Comparison of ENCODE assay signal across 8 mouse cellular contexts in genomic region chr19:44293769-44294551, GRCm38 (mm10). TPM values are rescaled to one million over a fixed set of nuclear protein-coding genes. Genes with fewer than 3 reads are reported as not detected.
DNase-seq lines count a peak whose midpoint lies in the region; ATAC-seq and TF ChIP-seq lines count a peak whose summit lies in the region.

No protein-coding gene starts in this region.

- H3K4me2 ChIP-seq in forebrain, embryonic 15.5 days (replicated peaks), result peak overlapping the region; percentile 96
- H3K4me2 ChIP-seq in neural tube, embryonic 15.5 days, result peak overlapping the region; percentile 99

- WGBS in forebrain, embryonic 15.5 days, result under 1% methylated on average over 31 of the region's 31 CpGs
- under 1% methylated on average over 31 of the region's 31 CpGs for WGBS in neural tube, embryonic 15.5 days

- H3K9ac ChIP-seq in forebrain, embryonic 15.5 days (replicated peaks), result peak overlapping the region; percentile 92
- H3K9ac ChIP-seq in neural tube, embryonic 15.5 days (replicated peaks), result peak overlapping the region; percentile 92

- no peaks in the 10 kb centered on the region for H3K27me3 ChIP-seq in G1E (ENCODE audit: insufficient read depth, low read length)
- no peaks in the 10 kb centered on the region for H3K27me3 ChIP-seq in forebrain, embryonic 15.5 days
- H3K27me3 ChIP-seq in neural tube, embryonic 15.5 days (replicated peaks), result no peaks in the 10 kb centered on the region

- ATAC-seq in G1E (ENCODE audit: extremely low read depth, insufficient number of reproducible peaks, low FRiP score, poor library complexity, severe bottlenecking), result peak; percentile 83
- ATAC-seq in forebrain, embryonic 15.5 days (replicated peaks), result peak; percentile 98
- ATAC-seq in neural tube, embryonic 15.5 days (ENCODE audit: low FRiP score), result peak; percentile 98

- peak overlapping the region; percentile 99 for H3K27ac ChIP-seq in forebrain, embryonic 15.5 days (replicated peaks)
- H3K27ac ChIP-seq in neural tube, embryonic 15.5 days (replicated peaks), result peak overlapping the region; percentile 99

- peak overlapping the region; percentile 75 for H3K4me3 ChIP-seq in G1E (ENCODE audit: low read depth, low read length)
- peak overlapping the region; percentile 78 for H3K4me3 ChIP-seq in forebrain, embryonic 15.5 days
- peak overlapping the region; percentile 76 for H3K4me3 ChIP-seq in neural tube, embryonic 15.5 days (replicated peaks)

- H3K9me3 ChIP-seq in G1E (replicated peaks), result no peaks in the 10 kb centered on the region
- no peaks in the 10 kb centered on the region for H3K9me3 ChIP-seq in forebrain, embryonic 15.5 days
- H3K9me3 ChIP-seq in neural tube, embryonic 15.5 days (replicated peaks), result no peaks in the 10 kb centered on the region

- DNase-seq in G1E (ENCODE audit: low spot score), result peak; percentile 95
- DNase-seq in cerebellum, adult 11-12 months, result peak; percentile 98
- peak; percentile 81 for DNase-seq in heart, postnatal 25 days (ENCODE audit: low spot score)
- DNase-seq in layer of hippocampus, adult 18-20 months (ENCODE audit: low spot score in 2 of 2), result peak; percentile 94 to 98
- DNase-seq in lung, adult 18-20 months, result peak; percentile 92 to 93
- peak; percentile 93 for DNase-seq in testis, postnatal 10 days (ENCODE audit: low spot score)

- TF ChIP-seq CTCF in G1E (IDR thresholded peaks at IDR 0.05; ENCODE audit: low read depth, low read length), result no peak

- peaks cover 68% of the 10 kb centered on the region for H3K4me1 ChIP-seq in G1E (ENCODE audit: insufficient read depth, low read depth, low read length)
- H3K4me1 ChIP-seq in forebrain, embryonic 15.5 days, result peaks cover 52% of the 10 kb centered on the region
- H3K4me1 ChIP-seq in neural tube, embryonic 15.5 days, result peaks cover 61% of the 10 kb centered on the region

- intact Hi-C loops in heart, postnatal 25 days (cut with DNase I), result loop anchor here (2.0 to 10.0 kb wide), 2 partner anchors 99 to 129 kb away; no protein-coding TSS in a partner anchor

- peaks cover 43% of the 10 kb centered on the region for H3K36me3 ChIP-seq in G1E (replicated peaks)
- H3K36me3 ChIP-seq in forebrain, embryonic 15.5 days, result peaks cover 18% of the 10 kb centered on the region
- peaks cover 25% of the 10 kb centered on the region for H3K36me3 ChIP-seq in neural tube, embryonic 15.5 days

RNA-seq across cellular contexts. Expression of gene Scd2, which starts 0.5 kb away (rescaled TPM):
- total RNA-seq in G1E (2014; fragmentation: Nextera tagmentation) (710 and 771 TPM in 2 replicates), G1E (2017) (537 and 649 TPM in 2 replicates)
- 63.8 and 97.6 TPM in 2 replicates for polyA plus RNA-seq in G1E (2012)
- 253 and 267 TPM in 2 replicates for polyA plus RNA-seq in forebrain, embryonic 15.5 days (2015; fragmentation: Nextera tagmentation; extraction: Ambion mirVana)
- 10 to 100 TPM; 12.5 to 13.1 TPM for total RNA-seq in heart, postnatal 25 days (2021)
- 100 to 1,000 TPM; 656 to 658 TPM for total RNA-seq in layer of hippocampus, adult 18-20 months (2021)
- polyA plus RNA-seq in neural tube, embryonic 15.5 days (2015; fragmentation: Nextera tagmentation; extraction: Ambion mirVana), result 256 and 264 TPM in 2 replicates

RNA-seq across cellular contexts. Expression of gene Scd4, which starts 38.9 kb away (rescaled TPM):
- 0.23 TPM in 1 of 2 replicates, not detected in the other for total RNA-seq in G1E (2014; fragmentation: Nextera tagmentation)
- 0.44 and 0.76 TPM in 2 replicates for total RNA-seq in G1E (2017)
- 0.10 and 0.13 TPM in 2 replicates for polyA plus RNA-seq in G1E (2012)
- 0.15 and 0.23 TPM in 2 replicates for polyA plus RNA-seq in forebrain, embryonic 15.5 days (2015; fragmentation: Nextera tagmentation; extraction: Ambion mirVana)
- 1 to 10 TPM; 6.5 to 9.2 TPM for total RNA-seq in heart, postnatal 25 days (2021)
- 1 to 10 TPM; 2.2 to 2.4 TPM for total RNA-seq in layer of hippocampus, adult 18-20 months (2021)
- 0.09 and 0.15 TPM in 2 replicates for polyA plus RNA-seq in neural tube, embryonic 15.5 days (2015; fragmentation: Nextera tagmentation; extraction: Ambion mirVana)

Comparison
In these comparisons a context has a peak if more than half of its experiments do, and no peak if none do; other contexts are left out.
1. Peak in every context shown above with its lines: DNase-seq, ATAC-seq, H3K4me3 ChIP-seq and H3K27ac ChIP-seq.
2. RNA of gene Scd2, which starts 0.5 kb away (total RNA-seq): 537 to 771 TPM in G1E and 656 to 658 TPM in layer of hippocampus, adult 18-20 months; 12.5 to 13.1 TPM in heart, postnatal 25 days; every median in the first group is over 10 times any median in the second.